Mouse (Mus musculus) testis, postnatal 10 days (tissue): ENCODE measurements around the gene Tmtc1.

Experiments used
- DNase-seq: peaks from one replicate; pipeline ENCODE4 v3.0.0; 2021; ENCODE audit warnings: low spot score

The Tmtc1 gene

GRCm38 (mm10) chr6:148420387-148420786 lies 23.8 kb downstream of the Tmtc1 start:
- DNase-seq, result no peak

- no peak for DNase-seq
Observed at GRCm38 (mm10) chr6:148416597-148416996, 27.6 kb downstream of the Tmtc1 start.

GRCm38 (mm10) chr6:148413638-148414037 lies 30.6 kb downstream of the Tmtc1 start:
- DNase-seq, result no peak

GRCm38 (mm10) chr6:148406792-148407490 lies 37.2 kb downstream of the Tmtc1 start:
- no peak for DNase-seq

- DNase-seq, result no peak
Observed at GRCm38 (mm10) chr6:148405599-148405998, 38.6 kb downstream of the Tmtc1 start.

- DNase-seq, result no peak
Observed at GRCm38 (mm10) chr6:148404500-148404899, 39.7 kb downstream of the Tmtc1 start.

- no peak for DNase-seq
Observed at GRCm38 (mm10) chr6:148403761-148404160, 40.4 kb downstream of the Tmtc1 start.

- no peak for DNase-seq
Observed at GRCm38 (mm10) chr6:148401031-148401430, 43.2 kb downstream of the Tmtc1 start.

GRCm38 (mm10) chr6:148399541-148399940 lies 44.6 kb downstream of the Tmtc1 start:
- DNase-seq, result no peak

- no peak for DNase-seq
Observed at GRCm38 (mm10) chr6:148398888-148399287, 45.3 kb downstream of the Tmtc1 start.

- no peak for DNase-seq
Observed at GRCm38 (mm10) chr6:148397270-148397669, 46.9 kb downstream of the Tmtc1 start.

GRCm38 (mm10) chr6:148395272-148395671 lies 48.9 kb downstream of the Tmtc1 start:
- DNase-seq, result no peak

- no peak for DNase-seq
Observed at GRCm38 (mm10) chr6:148394294-148394693, 49.9 kb downstream of the Tmtc1 start.

GRCm38 (mm10) chr6:148392147-148392546 lies 52.0 kb downstream of the Tmtc1 start:
- DNase-seq, result no peak

GRCm38 (mm10) chr6:148391286-148391685 lies 52.9 kb downstream of the Tmtc1 start:
- DNase-seq, result no peak

GRCm38 (mm10) chr6:148390630-148391276 lies 53.4 kb downstream of the Tmtc1 start:
- DNase-seq, result no peak

- no peak for DNase-seq
Observed at GRCm38 (mm10) chr6:148387990-148388389, 56.2 kb downstream of the Tmtc1 start.

- DNase-seq, result no peak
Observed at GRCm38 (mm10) chr6:148384111-148384895, 59.9 kb downstream of the Tmtc1 start.

GRCm38 (mm10) chr6:148381163-148381782 lies 62.9 kb downstream of the Tmtc1 start:
- no peak for DNase-seq

GRCm38 (mm10) chr6:148375618-148376209 lies 68.5 kb downstream of the Tmtc1 start:
- DNase-seq, result no peak

- DNase-seq, result no peak
Observed at GRCm38 (mm10) chr6:148375015-148375414, 69.2 kb downstream of the Tmtc1 start.

GRCm38 (mm10) chr6:148373444-148373843 lies 70.7 kb downstream of the Tmtc1 start:
- no peak for DNase-seq
